Mouse (Mus musculus): ENCODE results near the gene Sdk2. TPM values are rescaled to one million over a fixed set of nuclear protein-coding genes. Genes with fewer than 3 reads are reported as not detected.
A peak's percentile ranks its signal among the peaks of the same experiment; 100 is the strongest.

The Sdk2 gene
- polyA plus RNA-seq, 1 experiment from 2014 or later, result 0.66 TPM

DNA sequence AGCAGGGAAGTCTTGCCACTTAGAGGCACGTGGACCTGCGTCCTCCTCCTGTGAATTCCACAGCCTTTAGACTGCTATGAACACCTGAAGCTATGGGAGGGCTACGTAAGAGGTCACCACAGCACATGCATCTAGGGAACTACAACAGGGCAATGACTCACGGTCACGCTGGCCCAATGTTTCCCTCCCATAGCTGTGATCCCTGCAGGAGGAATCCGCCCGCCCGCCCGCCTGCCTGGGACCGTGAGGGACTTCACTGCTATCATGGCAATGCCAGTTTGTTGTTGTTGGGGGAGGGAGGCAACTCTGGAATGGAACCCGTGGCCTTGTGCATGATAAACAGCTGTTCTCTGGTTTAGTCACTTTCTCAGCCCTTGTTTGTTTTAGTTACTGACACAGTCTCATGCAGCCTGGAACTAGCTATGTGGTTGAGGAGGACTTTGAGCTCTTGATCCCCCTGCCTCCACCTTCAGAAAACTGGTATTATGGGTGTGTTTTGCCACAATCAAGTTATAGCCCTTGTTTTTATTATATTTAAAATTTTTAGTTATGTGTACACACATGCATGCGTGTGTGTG lies 249.8 kb downstream of the Sdk2 start:
- Histone ChIP-seq H3K27ac (ENCODE audit: low read length) (no peak overlapping the region), H3K27me3 (replicated peaks; ENCODE audit: insufficient read depth, low read length) (no peaks in the 10 kb centered on the region), H3K4me3 (ENCODE audit: low read depth, low read length) (no peak overlapping the region), H3K4me2 (replicated peaks; ENCODE audit: low read depth, low read length) (no peak overlapping the region), H3K9me3 (ENCODE audit: low read length) (no peaks in the 10 kb centered on the region), H3K36me3 (ENCODE audit: insufficient read depth, low read length) (no peaks in the 10 kb centered on the region), H3K4me1 (ENCODE audit: insufficient read depth, low read depth, low read length) (no peaks in the 10 kb centered on the region), H3K9ac (replicated peaks; ENCODE audit: low read depth) (no peak overlapping the region)
- TF ChIP-seq EP300 (IDR thresholded peaks at IDR 0.05), result no peak
- TF ChIP-seq CTCF (IDR thresholded peaks at IDR 0.05), result no peak
- ATAC-seq, result peak; percentile 40; the same call in 1 of the 2 replicates
- no peak for DNase-seq (ENCODE audit: low spot score)
- whole genome bisulfite sequencing, result 60% methylated on average over 12 of the region's 12 CpGs

DNA sequence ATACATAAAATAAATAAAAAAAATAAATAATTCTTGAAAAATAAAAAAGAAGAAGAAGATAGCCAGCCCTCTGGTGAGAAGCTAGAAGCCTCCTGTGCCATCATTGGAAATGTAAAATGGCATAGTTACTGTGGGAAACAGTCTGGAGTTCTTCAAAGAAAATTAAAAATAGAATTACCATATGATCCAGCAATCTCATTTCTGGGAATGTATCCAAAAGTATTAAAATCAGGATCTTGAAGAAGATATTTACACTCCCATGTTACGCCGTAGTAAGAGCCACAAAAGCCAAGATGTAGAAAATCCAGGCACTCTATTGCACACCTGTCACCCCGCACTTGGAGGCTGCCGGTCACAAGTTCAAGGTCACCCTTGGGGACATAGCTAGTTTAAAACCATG lies 250.4 kb downstream of the Sdk2 start:
- H3K27ac ChIP-seq (ENCODE audit: low read length), result no peak overlapping the region

DNA sequence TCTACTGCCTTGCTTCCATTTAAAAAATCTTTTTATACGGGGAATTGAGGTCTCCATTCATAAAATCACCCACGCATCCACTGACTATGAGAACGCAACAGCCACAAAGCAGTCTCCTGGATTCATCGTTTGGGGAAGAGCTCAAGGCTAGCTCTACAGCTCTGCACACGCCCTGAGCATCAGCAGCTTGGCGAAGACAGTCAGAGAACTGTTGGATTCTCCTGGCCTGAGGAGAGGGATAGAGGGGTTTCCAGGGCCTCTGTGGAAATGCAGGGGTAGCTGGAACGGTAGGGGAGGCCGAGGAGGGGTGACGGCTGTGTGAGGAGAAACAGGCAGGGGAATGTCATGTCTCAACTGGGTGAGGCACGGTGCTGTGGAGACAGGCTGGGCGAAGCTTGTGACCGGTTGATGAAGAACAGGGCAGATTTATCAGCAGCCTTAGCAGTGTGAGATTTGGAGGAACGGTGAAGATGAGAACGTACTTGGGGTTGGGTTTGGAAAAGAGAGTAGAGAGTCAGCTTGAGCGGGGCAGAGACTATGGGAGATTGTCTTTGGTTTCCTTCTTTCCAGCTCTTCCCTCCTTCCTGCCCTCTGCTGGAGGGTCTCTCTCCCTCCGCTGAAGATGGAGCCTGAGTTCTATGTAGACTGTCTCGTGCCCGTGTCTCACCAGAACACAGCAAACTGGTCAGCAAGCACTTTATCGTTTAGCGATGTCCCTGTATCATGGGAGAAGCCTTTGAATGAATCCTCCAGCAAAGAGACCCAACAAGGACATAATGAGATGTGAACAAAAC lies 255.1 kb downstream of the Sdk2 start:
- H3K4me2 ChIP-seq (replicated peaks; ENCODE audit: low read depth, low read length), result no peak overlapping the region
- ATAC-seq (no peak), DNase-seq (ENCODE audit: low spot score) (no peak)

More for the DNA sequence above, 250.4 kb downstream of the Sdk2 start:
- WGBS, result 43% methylated on average over 4 of the region's 4 CpGs
- Histone ChIP-seq H3K9me3 (ENCODE audit: low read length) (no peaks in the 10 kb centered on the region), H3K9ac (replicated peaks; ENCODE audit: low read depth) (no peak overlapping the region), H3K27me3 (replicated peaks; ENCODE audit: insufficient read depth, low read length) (no peaks in the 10 kb centered on the region), H3K4me1 (ENCODE audit: insufficient read depth, low read depth, low read length) (no peaks in the 10 kb centered on the region), H3K4me3 (ENCODE audit: low read depth, low read length) (no peak overlapping the region), H3K36me3 (ENCODE audit: insufficient read depth, low read length) (no peaks in the 10 kb centered on the region), H3K4me2 (replicated peaks; ENCODE audit: low read depth, low read length) (no peak overlapping the region)
- TF ChIP-seq EP300 (IDR thresholded peaks at IDR 0.05), result no peak
- no peak for TF ChIP-seq CTCF (IDR thresholded peaks at IDR 0.05)
- ATAC-seq (no peak), DNase-seq (ENCODE audit: low spot score) (no peak)

DNA sequence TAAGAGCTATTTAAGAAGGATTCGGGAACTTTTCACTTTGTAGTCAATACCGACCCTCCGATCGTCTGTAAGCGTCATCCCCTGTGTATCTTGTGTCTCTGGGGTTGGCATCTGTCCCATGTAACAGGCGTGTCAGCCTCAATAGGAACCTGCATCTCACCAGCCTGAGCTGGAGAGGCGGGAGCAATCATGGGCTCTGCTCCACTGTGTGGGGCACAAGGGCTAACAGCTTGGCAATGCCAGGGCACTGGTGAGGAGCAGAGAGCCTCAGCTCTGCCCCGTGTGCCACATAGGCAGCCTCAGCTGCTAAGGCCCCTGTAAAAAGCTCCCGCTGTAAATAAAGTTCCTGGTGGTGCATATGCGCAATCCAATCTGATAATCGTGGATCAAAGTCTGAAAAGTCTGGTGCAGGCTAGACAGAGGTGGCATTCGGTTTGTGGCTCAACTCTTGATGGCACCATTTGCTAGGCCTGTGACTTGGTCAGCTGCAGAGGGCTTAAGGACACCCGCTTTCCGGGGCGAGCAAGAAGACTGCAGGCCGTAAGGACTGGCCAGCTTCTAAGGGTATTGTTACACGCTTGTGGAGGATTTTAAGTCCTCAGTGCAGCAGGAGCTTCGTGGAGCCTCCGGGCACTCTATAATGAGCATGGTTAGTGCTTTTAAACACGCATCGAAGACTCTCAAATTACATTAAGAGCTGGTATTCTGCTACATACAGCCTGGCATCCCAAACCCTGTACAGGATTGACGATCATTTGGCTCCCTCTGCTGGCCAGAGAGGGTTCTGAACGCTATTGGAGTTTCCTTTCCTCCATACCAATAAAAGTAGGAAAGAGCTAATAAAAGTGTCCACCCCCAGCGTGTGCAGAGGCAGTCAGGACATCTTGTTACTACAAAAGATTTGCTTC lies 256.0 kb downstream of the Sdk2 start:
- H3K4me1 ChIP-seq (ENCODE audit: insufficient read depth, low read depth, low read length), result peaks cover 12% of the 10 kb centered on the region
- no peaks in the 10 kb centered on the region for H3K27me3 ChIP-seq (replicated peaks; ENCODE audit: insufficient read depth, low read length)
- no peak overlapping the region for H3K27ac ChIP-seq (ENCODE audit: low read length)
- peak; percentile 92 for DNase-seq (ENCODE audit: low spot score)
- peak; percentile 96 for TF ChIP-seq CTCF (IDR thresholded peaks at IDR 0.05)
- no peak for TF ChIP-seq EP300 (IDR thresholded peaks at IDR 0.05)
- WGBS, result 50% methylated on average over 24 of the region's 24 CpGs
- 0 out of 2 replicates have a peak, but pooled peaks have one; percentile 13 for ATAC-seq
- H3K9me3 ChIP-seq (ENCODE audit: low read length), result no peaks in the 10 kb centered on the region
- no peak overlapping the region for H3K9ac ChIP-seq (replicated peaks; ENCODE audit: low read depth)
- no peak overlapping the region for H3K4me2 ChIP-seq (replicated peaks; ENCODE audit: low read depth, low read length)
- no peak overlapping the region for H3K4me3 ChIP-seq (ENCODE audit: low read depth, low read length)
- no peaks in the 10 kb centered on the region for H3K36me3 ChIP-seq (ENCODE audit: insufficient read depth, low read length)

More for the DNA sequence above, 255.1 kb downstream of the Sdk2 start:
- WGBS, result 56% methylated on average over 20 of the region's 20 CpGs
- H3K4me3 ChIP-seq (ENCODE audit: low read depth, low read length), result no peak overlapping the region
- H3K36me3 ChIP-seq (ENCODE audit: insufficient read depth, low read length), result no peaks in the 10 kb centered on the region
- H3K9ac ChIP-seq (replicated peaks; ENCODE audit: low read depth), result no peak overlapping the region
- no peak for TF ChIP-seq EP300 (IDR thresholded peaks at IDR 0.05)
- TF ChIP-seq CTCF (IDR thresholded peaks at IDR 0.05), result peak; percentile 44
- no peaks in the 10 kb centered on the region for H3K9me3 ChIP-seq (ENCODE audit: low read length)
- no peaks in the 10 kb centered on the region for H3K27me3 ChIP-seq (replicated peaks; ENCODE audit: insufficient read depth, low read length)
- no peak overlapping the region for H3K27ac ChIP-seq (ENCODE audit: low read length)
- peaks cover 3% of the 10 kb centered on the region; the same call in 1 of the 2 replicates for H3K4me1 ChIP-seq (ENCODE audit: insufficient read depth, low read depth, low read length)

DNA sequence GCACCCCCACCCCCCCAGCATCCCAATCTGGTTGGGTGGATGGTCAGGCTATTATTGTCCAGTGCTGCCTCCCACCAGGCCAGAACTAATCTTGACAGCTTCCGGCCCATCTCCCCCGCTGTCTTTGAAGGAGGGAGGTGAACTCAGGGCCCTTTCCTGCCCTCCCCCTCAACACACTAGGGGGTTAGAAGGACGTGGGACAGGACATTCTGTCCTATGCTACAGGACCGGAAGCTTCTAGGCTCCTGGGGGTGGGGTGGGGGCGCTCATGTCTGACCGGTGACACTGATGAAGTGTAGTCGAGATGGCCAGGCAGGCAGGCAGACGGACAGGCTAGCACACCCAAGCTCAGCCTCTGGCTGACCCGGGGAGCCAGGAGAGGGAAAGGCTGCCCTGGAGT lies 259.8 kb downstream of the Sdk2 start:
- H3K27ac ChIP-seq (ENCODE audit: low read length), result peak overlapping the region; percentile 91
- ATAC-seq (peak; percentile 94), DNase-seq (ENCODE audit: low spot score) (peak; percentile 96)
- no peak overlapping the region for H3K9ac ChIP-seq (replicated peaks; ENCODE audit: low read depth)
- 32% methylated on average over 9 of the region's 9 CpGs for WGBS
- no peaks in the 10 kb centered on the region for H3K36me3 ChIP-seq (ENCODE audit: insufficient read depth, low read length)
- TF ChIP-seq EP300 (IDR thresholded peaks at IDR 0.05) (peak; percentile 100), CTCF (IDR thresholded peaks at IDR 0.05) (peak; percentile 27; the same call in 1 of the 2 replicates)
- H3K4me1 ChIP-seq (ENCODE audit: insufficient read depth, low read depth, low read length), result peaks cover 28% of the 10 kb centered on the region
- H3K4me2 ChIP-seq (replicated peaks; ENCODE audit: low read depth, low read length), result no peak overlapping the region
- no peak overlapping the region for H3K4me3 ChIP-seq (ENCODE audit: low read depth, low read length)
- no peaks in the 10 kb centered on the region for H3K9me3 ChIP-seq (ENCODE audit: low read length)
- no peaks in the 10 kb centered on the region for H3K27me3 ChIP-seq (replicated peaks; ENCODE audit: insufficient read depth, low read length)
